Mouse (Mus musculus): Measurements from ENCODE around the gene Plcd3. TPM values are rescaled to one million over a fixed set of nuclear protein-coding genes. Genes with fewer than 3 reads are reported as not detected.

Plcd3 gene
- polyA plus RNA-seq, 1 experiment from 2014 or later, result 1.7 TPM

GRCm38 (mm10) chr11:103069731-103070130 lies 31.7 kb downstream of the Plcd3 start:
- 100% methylated on average over 2 of the region's 2 CpGs for WGBS
- Histone ChIP-seq H3K27me3 (no peaks in the 10 kb centered on the region), H3K4me2 (replicated peaks) (no peak overlapping the region), H3K4me1 (peaks cover 6% of the 10 kb centered on the region; the same call in 1 of the 2 replicates), H3K4me3 (no peak overlapping the region), H3K9me3 (replicated peaks) (no peaks in the 10 kb centered on the region), H3K36me3 (peaks cover 48% of the 10 kb centered on the region), H3K27ac (no peak overlapping the region), H3K9ac (no peak overlapping the region)
- no peak for ATAC-seq (ENCODE audit: low FRiP score)

DNA sequence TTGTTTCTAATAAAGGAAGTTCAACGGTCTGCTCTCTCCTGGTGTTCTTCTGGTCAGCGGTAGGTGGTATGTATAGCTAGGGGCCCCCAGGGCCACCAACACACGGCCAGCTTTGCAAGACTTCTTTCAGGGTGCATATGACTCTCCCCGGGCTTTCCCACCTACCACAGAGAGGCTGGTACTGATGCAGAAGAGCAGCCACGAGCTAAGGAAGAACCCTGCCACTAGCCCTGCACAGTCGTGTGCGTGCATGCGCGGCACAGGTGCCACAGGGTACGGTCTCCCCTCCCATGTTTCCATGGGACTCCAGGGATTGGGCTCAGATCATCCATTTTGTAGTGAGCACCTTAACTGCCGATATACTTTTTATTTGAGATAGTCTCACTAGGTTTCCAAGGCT lies 32.6 kb downstream of the Plcd3 start:
- no peak for ATAC-seq (ENCODE audit: low FRiP score)
- Histone ChIP-seq H3K9me3 (replicated peaks) (no peaks in the 10 kb centered on the region), H3K9ac (no peak overlapping the region), H3K27ac (no peak overlapping the region), H3K36me3 (peaks cover 56% of the 10 kb centered on the region), H3K4me2 (replicated peaks) (no peak overlapping the region), H3K4me3 (no peak overlapping the region), H3K27me3 (no peaks in the 10 kb centered on the region), H3K4me1 (no peaks in the 10 kb centered on the region)
- 92% methylated on average over 11 of the region's 11 CpGs for WGBS

- Histone ChIP-seq H3K27me3 (no peaks in the 10 kb centered on the region), H3K4me3 (no peak overlapping the region), H3K4me1 (no peaks in the 10 kb centered on the region), H3K9me3 (replicated peaks) (no peaks in the 10 kb centered on the region), H3K27ac (no peak overlapping the region), H3K4me2 (replicated peaks) (no peak overlapping the region), H3K36me3 (peaks cover 63% of the 10 kb centered on the region), H3K9ac (no peak overlapping the region)
- no peak for ATAC-seq (ENCODE audit: low FRiP score)
- 91% methylated on average over 4 of the region's 4 CpGs for WGBS
Observed at GRCm38 (mm10) chr11:103068272-103068671, 33.2 kb downstream of the Plcd3 start.

GRCm38 (mm10) chr11:103067457-103068001 lies 33.9 kb downstream of the Plcd3 start:
- no peak for ATAC-seq (ENCODE audit: low FRiP score)
- 81% methylated on average over 8 of the region's 8 CpGs for whole genome bisulfite sequencing
- H3K27ac ChIP-seq, result no peak overlapping the region
- H3K4me3 ChIP-seq, result no peak overlapping the region
- H3K4me2 ChIP-seq (replicated peaks), result no peak overlapping the region
- peaks cover 68% of the 10 kb centered on the region for H3K36me3 ChIP-seq
- no peaks in the 10 kb centered on the region for H3K4me1 ChIP-seq
- no peaks in the 10 kb centered on the region for H3K9me3 ChIP-seq (replicated peaks)
- no peak overlapping the region for H3K9ac ChIP-seq
- no peaks in the 10 kb centered on the region for H3K27me3 ChIP-seq

- no peak for ATAC-seq (ENCODE audit: low FRiP score)
- Histone ChIP-seq H3K27ac (no peak overlapping the region), H3K27me3 (no peaks in the 10 kb centered on the region), H3K4me3 (no peak overlapping the region), H3K4me2 (replicated peaks) (no peak overlapping the region), H3K36me3 (peaks cover 72% of the 10 kb centered on the region), H3K9ac (no peak overlapping the region), H3K4me1 (no peaks in the 10 kb centered on the region), H3K9me3 (replicated peaks) (no peaks in the 10 kb centered on the region)
- WGBS, result 95% methylated on average over 6 of the region's 6 CpGs
Observed at GRCm38 (mm10) chr11:103067051-103067361, 34.5 kb downstream of the Plcd3 start.

- 95% methylated on average over 14 of the region's 14 CpGs for WGBS
- Histone ChIP-seq H3K36me3 (peaks cover 78% of the 10 kb centered on the region), H3K4me3 (no peak overlapping the region)
Observed at GRCm38 (mm10) chr11:103066191-103067050, 35.0 kb downstream of the Plcd3 start.

DNA sequence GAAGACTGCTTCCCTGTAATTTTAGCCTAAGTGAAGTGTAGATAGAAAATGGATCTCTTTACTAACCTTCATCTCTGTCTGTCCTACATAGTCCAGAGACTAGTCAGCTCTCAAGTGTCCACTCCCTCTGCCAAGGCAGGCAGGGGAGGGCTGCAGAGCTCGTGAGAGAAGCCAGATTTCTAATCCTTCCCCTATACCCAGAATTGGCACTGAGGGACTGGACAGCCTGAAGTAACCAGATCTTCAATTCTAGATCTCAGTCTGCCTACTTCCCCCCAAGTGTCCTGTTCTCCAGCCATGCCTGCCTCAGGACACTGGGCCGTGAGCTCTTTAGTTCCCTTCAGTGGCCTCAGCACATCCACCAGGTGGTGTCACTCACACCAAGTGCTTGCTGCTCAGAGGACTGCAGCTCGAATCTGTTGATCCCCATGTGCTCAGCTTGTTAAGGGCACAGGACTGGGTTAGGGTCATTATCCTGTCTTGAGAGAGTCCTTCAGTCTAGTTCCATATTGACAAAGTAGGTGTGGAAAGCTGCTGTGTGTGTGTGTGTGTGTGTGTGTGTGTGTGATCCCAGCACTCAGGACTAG lies 42.9 kb downstream of the Plcd3 start:
- H3K9ac ChIP-seq, result no peak overlapping the region
- no peak overlapping the region for H3K4me3 ChIP-seq
- H3K36me3 ChIP-seq, result peaks cover 86% of the 10 kb centered on the region
- ATAC-seq (ENCODE audit: low FRiP score), result no peak
- no peak overlapping the region for H3K27ac ChIP-seq
- H3K9me3 ChIP-seq (replicated peaks), result no peaks in the 10 kb centered on the region
- H3K27me3 ChIP-seq, result no peaks in the 10 kb centered on the region
- 88% methylated on average over 3 of the region's 3 CpGs for WGBS
- peaks cover 2% of the 10 kb centered on the region for H3K4me1 ChIP-seq
- no peak overlapping the region for H3K4me2 ChIP-seq (replicated peaks)

More at GRCm38 (mm10) chr11:103066191-103067050, 35.0 kb downstream of the Plcd3 start:
- Histone ChIP-seq H3K9me3 (replicated peaks) (no peaks in the 10 kb centered on the region), H3K27me3 (no peaks in the 10 kb centered on the region), H3K4me2 (replicated peaks) (no peak overlapping the region), H3K9ac (no peak overlapping the region), H3K4me1 (no peaks in the 10 kb centered on the region), H3K27ac (no peak overlapping the region)
- no peak for ATAC-seq (ENCODE audit: low FRiP score)

- ATAC-seq (ENCODE audit: low FRiP score), result no peak
- no peaks in the 10 kb centered on the region for H3K27me3 ChIP-seq
- WGBS, result 94% methylated on average over 7 of the region's 7 CpGs
- H3K9me3 ChIP-seq (replicated peaks), result no peaks in the 10 kb centered on the region
- H3K4me2 ChIP-seq (replicated peaks), result no peak overlapping the region
- H3K27ac ChIP-seq, result no peak overlapping the region
- H3K36me3 ChIP-seq, result peaks cover 89% of the 10 kb centered on the region
- H3K4me1 ChIP-seq, result peaks cover 2% of the 10 kb centered on the region
- H3K9ac ChIP-seq, result no peak overlapping the region
- H3K4me3 ChIP-seq, result no peak overlapping the region
Observed at GRCm38 (mm10) chr11:103056636-103057035, 44.8 kb downstream of the Plcd3 start.

- H3K27ac ChIP-seq, result no peak overlapping the region
- no peak for ATAC-seq (ENCODE audit: low FRiP score)
- H3K9ac ChIP-seq, result no peak overlapping the region
- H3K4me1 ChIP-seq, result peaks cover 2% of the 10 kb centered on the region
- 48% methylated on average over 6 of the region's 6 CpGs for WGBS
- no peak overlapping the region for H3K4me2 ChIP-seq (replicated peaks)
- H3K27me3 ChIP-seq, result no peaks in the 10 kb centered on the region
- H3K36me3 ChIP-seq, result peaks cover 85% of the 10 kb centered on the region
- H3K9me3 ChIP-seq (replicated peaks), result no peaks in the 10 kb centered on the region
- no peak overlapping the region for H3K4me3 ChIP-seq
Observed at GRCm38 (mm10) chr11:103054798-103055197, 46.7 kb downstream of the Plcd3 start.

GRCm38 (mm10) chr11:103053191-103054076 lies 48.0 kb downstream of the Plcd3 start:
- no peaks in the 10 kb centered on the region for H3K9me3 ChIP-seq (replicated peaks)
- H3K27ac ChIP-seq, result no peak overlapping the region
- no peak overlapping the region for H3K9ac ChIP-seq
- ATAC-seq (ENCODE audit: low FRiP score), result no peak
- 91% methylated on average over 18 of the region's 18 CpGs for WGBS
- H3K36me3 ChIP-seq, result peaks cover 75% of the 10 kb centered on the region
- peaks cover 2% of the 10 kb centered on the region for H3K4me1 ChIP-seq
- no peaks in the 10 kb centered on the region for H3K27me3 ChIP-seq
- no peak overlapping the region for H3K4me2 ChIP-seq (replicated peaks)
- no peak overlapping the region for H3K4me3 ChIP-seq

GRCm38 (mm10) chr11:103052078-103052477 lies 49.4 kb downstream of the Plcd3 start:
- ATAC-seq (ENCODE audit: low FRiP score), result no peak
- H3K4me1 ChIP-seq, result no peaks in the 10 kb centered on the region
- H3K36me3 ChIP-seq, result peaks cover 66% of the 10 kb centered on the region

GRCm38 (mm10) chr11:103051249-103051691 lies 50.2 kb downstream of the Plcd3 start:
- Histone ChIP-seq H3K36me3 (peaks cover 64% of the 10 kb centered on the region), H3K9ac (no peak overlapping the region), H3K27me3 (no peaks in the 10 kb centered on the region), H3K27ac (no peak overlapping the region), H3K4me3 (no peak overlapping the region), H3K9me3 (replicated peaks) (no peaks in the 10 kb centered on the region), H3K4me1 (no peaks in the 10 kb centered on the region), H3K4me2 (replicated peaks) (no peak overlapping the region)
- 79% methylated on average over 8 of the region's 8 CpGs for WGBS
- no peak for ATAC-seq (ENCODE audit: low FRiP score)

More at GRCm38 (mm10) chr11:103052078-103052477, 49.4 kb downstream of the Plcd3 start:
- Histone ChIP-seq H3K27me3 (no peaks in the 10 kb centered on the region), H3K27ac (no peak overlapping the region), H3K4me3 (no peak overlapping the region), H3K9me3 (replicated peaks) (no peaks in the 10 kb centered on the region), H3K4me2 (replicated peaks) (no peak overlapping the region), H3K9ac (no peak overlapping the region)
- WGBS, result 92% methylated on average over 6 of the region's 6 CpGs

Measured in hindbrain, embryonic 12.5 days (tissue).